Mouse (Mus musculus): ENCODE data around the gene Map2k1. TPM values are rescaled to one million over a fixed set of nuclear protein-coding genes. Genes with fewer than 3 reads are reported as not detected.
A peak's percentile ranks its signal among the peaks of the same experiment; 100 is the strongest.
"Not testable (repeated sequence)": the region's sequence is repeated elsewhere in the genome, so short reads cannot be mapped to it uniquely, and the experiment has no call there.

Map2k1 gene
- polyA plus RNA-seq, 1 experiment from 2014 or later = 92.2 TPM

GRCm38 (mm10) chr9:64198068-64198762 is 55.2 kb downstream of the Map2k1 start:
- no peak for ATAC-seq (ENCODE audit: low FRiP score, low TSS enrichment)
- Histone ChIP-seq H3K4me3 (ENCODE audit: low read length) (no peak overlapping the region), H3K27me3 (ENCODE audit: insufficient read depth, low read length) (no peaks in the 10 kb centered on the region), H3K36me3 (ENCODE audit: insufficient read depth, low read length) (peaks cover 19% of the 10 kb centered on the region; the same call in 1 of the 2 replicates), H3K9ac (replicated peaks; ENCODE audit: low read length) (no peak overlapping the region), H3K4me2 (replicated peaks; ENCODE audit: low read depth, low read length) (no peak overlapping the region), H3K9me3 (ENCODE audit: low read length) (no peaks in the 10 kb centered on the region), H3K4me1 (ENCODE audit: insufficient read depth, low read length) (no peaks in the 10 kb centered on the region), H3K27ac (ENCODE audit: low read length) (no peak overlapping the region)
- WGBS = 91% methylated on average over 5 of the region's 5 CpGs

- Histone ChIP-seq H3K4me2 (replicated peaks; ENCODE audit: low read depth, low read length) (no peak overlapping the region), H3K4me1 (ENCODE audit: insufficient read depth, low read length) (no peaks in the 10 kb centered on the region), H3K4me3 (ENCODE audit: low read length) (no peak overlapping the region), H3K9me3 (ENCODE audit: low read length) (no peaks in the 10 kb centered on the region), H3K9ac (replicated peaks; ENCODE audit: low read length) (no peak overlapping the region), H3K27ac (ENCODE audit: low read length) (no peak overlapping the region), H3K36me3 (ENCODE audit: insufficient read depth, low read length) (peaks cover 18% of the 10 kb centered on the region), H3K27me3 (ENCODE audit: insufficient read depth, low read length) (no peaks in the 10 kb centered on the region)
- no peak for ATAC-seq (ENCODE audit: low FRiP score, low TSS enrichment)
- WGBS = 69% methylated on average over 8 of the region's 8 CpGs
Observed at GRCm38 (mm10) chr9:64197524-64197923, 55.9 kb downstream of the Map2k1 start.

GRCm38 (mm10) chr9:64195554-64195953 is 57.9 kb downstream of the Map2k1 start:
- H3K9me3 ChIP-seq (ENCODE audit: low read length) = no peaks in the 10 kb centered on the region
- no peak overlapping the region for H3K9ac ChIP-seq (replicated peaks; ENCODE audit: low read length)
- no peak overlapping the region for H3K27ac ChIP-seq (ENCODE audit: low read length)
- H3K36me3 ChIP-seq (ENCODE audit: insufficient read depth, low read length) = peaks cover 26% of the 10 kb centered on the region
- H3K4me2 ChIP-seq (replicated peaks; ENCODE audit: low read depth, low read length) = no peak overlapping the region
- 81% methylated on average over 4 of the region's 4 CpGs for WGBS
- H3K27me3 ChIP-seq (ENCODE audit: insufficient read depth, low read length) = no peaks in the 10 kb centered on the region
- ATAC-seq (ENCODE audit: low FRiP score, low TSS enrichment) = no peak
- H3K4me3 ChIP-seq (ENCODE audit: low read length) = no peak overlapping the region
- no peaks in the 10 kb centered on the region for H3K4me1 ChIP-seq (ENCODE audit: insufficient read depth, low read length)

- Histone ChIP-seq H3K27ac (ENCODE audit: low read length) (no peak overlapping the region), H3K4me1 (ENCODE audit: insufficient read depth, low read length) (no peaks in the 10 kb centered on the region), H3K4me2 (replicated peaks; ENCODE audit: low read depth, low read length) (no peak overlapping the region), H3K4me3 (ENCODE audit: low read length) (no peak overlapping the region), H3K27me3 (ENCODE audit: insufficient read depth, low read length) (no peaks in the 10 kb centered on the region), H3K36me3 (ENCODE audit: insufficient read depth, low read length) (peaks cover 30% of the 10 kb centered on the region), H3K9me3 (ENCODE audit: low read length) (no peaks in the 10 kb centered on the region), H3K9ac (replicated peaks; ENCODE audit: low read length) (no peak overlapping the region)
- no peak for ATAC-seq (ENCODE audit: low FRiP score, low TSS enrichment)
- WGBS = 92% methylated on average over 1 of the region's 1 CpGs
Observed at GRCm38 (mm10) chr9:64193879-64194278, 59.6 kb downstream of the Map2k1 start.

GRCm38 (mm10) chr9:64184166-64184840 is 69.1 kb downstream of the Map2k1 start:
- 93% methylated on average over 5 of the region's 5 CpGs for WGBS
- no peak overlapping the region for H3K4me3 ChIP-seq (ENCODE audit: low read length)

GRCm38 (mm10) chr9:64183295-64183694 is 70.1 kb downstream of the Map2k1 start:
- H3K9me3 ChIP-seq (ENCODE audit: low read length); ATAC-seq (ENCODE audit: low FRiP score, low TSS enrichment); H3K4me1 ChIP-seq (ENCODE audit: insufficient read depth, low read length); H3K4me2 ChIP-seq (replicated peaks; ENCODE audit: low read depth, low read length); H3K9ac ChIP-seq (replicated peaks; ENCODE audit: low read length); H3K27me3 ChIP-seq (ENCODE audit: insufficient read depth, low read length); H3K27ac ChIP-seq (ENCODE audit: low read length); H3K4me3 ChIP-seq (ENCODE audit: low read length): not testable (repeated sequence)
- WGBS = 90% methylated on average over 5 of the region's 5 CpGs
- peaks cover 35% of the 10 kb centered on the region for H3K36me3 ChIP-seq (ENCODE audit: insufficient read depth, low read length)

More at GRCm38 (mm10) chr9:64184166-64184840, 69.1 kb downstream of the Map2k1 start:
- Histone ChIP-seq H3K27ac (ENCODE audit: low read length) (no peak overlapping the region), H3K4me2 (replicated peaks; ENCODE audit: low read depth, low read length) (no peak overlapping the region), H3K36me3 (ENCODE audit: insufficient read depth, low read length) (peaks cover 39% of the 10 kb centered on the region), H3K9ac (replicated peaks; ENCODE audit: low read length) (no peak overlapping the region), H3K27me3 (ENCODE audit: insufficient read depth, low read length) (no peaks in the 10 kb centered on the region), H3K4me1 (ENCODE audit: insufficient read depth, low read length) (peaks cover 5% of the 10 kb centered on the region), H3K9me3 (ENCODE audit: low read length) (no peaks in the 10 kb centered on the region)
- ATAC-seq (ENCODE audit: low FRiP score, low TSS enrichment) = no peak

- Histone ChIP-seq H3K9me3 (ENCODE audit: low read length) (no peaks in the 10 kb centered on the region), H3K36me3 (ENCODE audit: insufficient read depth, low read length) (peaks cover 55% of the 10 kb centered on the region), H3K9ac (replicated peaks; ENCODE audit: low read length) (peak within 1 kb of the TSS; percentile 69), H3K4me3 (ENCODE audit: low read length) (peak within 1 kb of the TSS; percentile 61), H3K4me2 (replicated peaks; ENCODE audit: low read depth, low read length) (peak within 1 kb of the TSS; percentile 53), H3K27me3 (ENCODE audit: insufficient read depth, low read length) (no peaks in the 10 kb centered on the region), H3K4me1 (ENCODE audit: insufficient read depth, low read length) (peaks cover 13% of the 10 kb centered on the region), H3K27ac (ENCODE audit: low read length) (peak within 1 kb of the TSS; percentile 80)
- peak; percentile 95 for ATAC-seq (ENCODE audit: low FRiP score, low TSS enrichment)
- WGBS = under 1% methylated on average over 35 of the region's 35 CpGs
Observed at GRCm38 (mm10) chr9:64178974-64179646, 74.3 kb downstream of the Map2k1 start, which contains the start of gene Snapc5. Gene Snapc5, plus strand, starts transcription at chr9:64179274.

- WGBS = 45% methylated on average over 3 of the region's 3 CpGs
- Histone ChIP-seq H3K27me3 (ENCODE audit: insufficient read depth, low read length) (no peaks in the 10 kb centered on the region), H3K9ac (replicated peaks; ENCODE audit: low read length) (peak overlapping the region; percentile 69), H3K4me3 (ENCODE audit: low read length) (peak overlapping the region; percentile 61), H3K36me3 (ENCODE audit: insufficient read depth, low read length) (peaks cover 53% of the 10 kb centered on the region), H3K4me2 (replicated peaks; ENCODE audit: low read depth, low read length) (peak overlapping the region; percentile 53), H3K9me3 (ENCODE audit: low read length) (no peaks in the 10 kb centered on the region), H3K4me1 (ENCODE audit: insufficient read depth, low read length) (peaks cover 13% of the 10 kb centered on the region), H3K27ac (ENCODE audit: low read length) (peak overlapping the region; percentile 80)
- ATAC-seq (ENCODE audit: low FRiP score, low TSS enrichment) = peak; percentile 73
Observed at GRCm38 (mm10) chr9:64178610-64178973, 74.8 kb downstream of the Map2k1 start.

GRCm38 (mm10) chr9:64175378-64175777 is 78.1 kb downstream of the Map2k1 start:
- Histone ChIP-seq H3K9ac (replicated peaks; ENCODE audit: low read length) (no peak overlapping the region), H3K36me3 (ENCODE audit: insufficient read depth, low read length) (peaks cover 42% of the 10 kb centered on the region), H3K4me3 (ENCODE audit: low read length) (no peak overlapping the region), H3K27me3 (ENCODE audit: insufficient read depth, low read length) (no peaks in the 10 kb centered on the region), H3K9me3 (ENCODE audit: low read length) (no peaks in the 10 kb centered on the region), H3K4me2 (replicated peaks; ENCODE audit: low read depth, low read length) (no peak overlapping the region), H3K4me1 (ENCODE audit: insufficient read depth, low read length) (peaks cover 22% of the 10 kb centered on the region), H3K27ac (ENCODE audit: low read length) (no peak overlapping the region)
- ATAC-seq (ENCODE audit: low FRiP score, low TSS enrichment) = no peak
- 86% methylated on average over 11 of the region's 11 CpGs for WGBS
